In genomic region chr4:135509515-135509914, GRCm38 (mm10) we compare ENCODE assay signal across 22 mouse cellular contexts. TPM values are rescaled to one million over a fixed set of nuclear protein-coding genes. Genes with fewer than 3 reads are reported as not detected.
DNase-seq lines count a peak whose midpoint lies in the region; ATAC-seq lines count a peak whose summit lies in the region.
"Had no signal": no experiment of that assay in that cellular context is flagged by ENCODE, and none has a peak within 500 bp of the region (broad histone marks: within the 10 kb centered on the region; RNA-seq: fewer than 3 reads in every experiment).

No protein-coding gene starts in this region.

- H3K9me3 ChIP-seq in limb, embryonic 13.5 days: no peaks in the 10 kb centered on the region
- no peaks in the 10 kb centered on the region for H3K9me3 ChIP-seq in limb, embryonic 10.5 days (replicated peaks)
- no peaks in the 10 kb centered on the region for H3K9me3 ChIP-seq in embryonic facial prominence, embryonic 14.5 days (ENCODE audit: control insufficient read depth, low read length)
- H3K9me3 ChIP-seq in forebrain, embryonic 14.5 days (replicated peaks; ENCODE audit: control insufficient read depth, low read length): no peaks in the 10 kb centered on the region
- H3K9me3 ChIP-seq: heart, embryonic 12.5 days; hindbrain, embryonic 13.5 days; liver, embryonic 12.5 days had no signal

- DNase-seq in limb, embryonic 10.5 days (ENCODE audit: low spot score): no peak
- peak; percentile 55 for DNase-seq in ES-CJ7 (ENCODE audit: low read depth, low spot score)
- DNase-seq in ZHBTc4 (ENCODE audit: low read depth, low spot score): peak; percentile 54
- DNase-seq in embryonic facial prominence, embryonic 14.5 days (ENCODE audit: low spot score): peak; percentile 26
- no peak for DNase-seq in forebrain, embryonic 14.5 days (ENCODE audit: low spot score)
- DNase-seq: cerebellum, adult 2 months; cerebellum, postnatal 36 days; gastrocnemius, adult 2 months; heart, postnatal 14 days; kidney, adult 2 months; kidney, postnatal 36 days; lung, adult 2 months; lung, postnatal 36 days; thymus, adult 18-20 months; thymus, postnatal 4 days had no signal

- no peak for ATAC-seq in limb, embryonic 13.5 days (ENCODE audit: low FRiP score, low read depth)
- no peak for ATAC-seq in embryonic facial prominence, embryonic 14.5 days (ENCODE audit: low read depth)
- ATAC-seq in megakaryocyte, adult 5-6 weeks (ENCODE audit: poor library complexity, severe bottlenecking): no peak
- no peak for ATAC-seq in forebrain, embryonic 14.5 days
- ATAC-seq: inflammation-experienced regulatory T-cells, adult 6 months; liver, embryonic 12.5 days had no signal

- no peak overlapping the region for H3K27ac ChIP-seq in limb, embryonic 13.5 days
- H3K27ac ChIP-seq in limb, embryonic 10.5 days: no peak overlapping the region
- H3K27ac ChIP-seq in embryonic facial prominence, embryonic 14.5 days (replicated peaks; ENCODE audit: low read depth, low read length): no peak overlapping the region
- no peak overlapping the region for H3K27ac ChIP-seq in forebrain, embryonic 14.5 days (ENCODE audit: low read depth, low read length)
- H3K27ac ChIP-seq: gastrocnemius, adult 2 months; hindbrain, embryonic 13.5 days; liver, embryonic 12.5 days had no signal

- H3K4me1 ChIP-seq in limb, embryonic 13.5 days: peaks cover 10% of the 10 kb centered on the region
- H3K4me1 ChIP-seq in limb, embryonic 10.5 days: peaks cover 15% of the 10 kb centered on the region
- H3K4me1 ChIP-seq in embryonic facial prominence, embryonic 14.5 days (ENCODE audit: control insufficient read depth, insufficient read depth, low read length): peaks cover 2% of the 10 kb centered on the region; the same call in 1 of the 2 replicates
- 0 out of 2 replicates have a peak, but pooled peaks cover 3% of the 10 kb centered on the region for H3K4me1 ChIP-seq in forebrain, embryonic 14.5 days (ENCODE audit: control insufficient read depth, insufficient read depth, low read length)

- 58% methylated on average over 12 of the region's 12 CpGs for WGBS in limb, embryonic 13.5 days
- WGBS in limb, embryonic 10.5 days: 59% methylated on average over 12 of the region's 12 CpGs
- 50% methylated on average over 12 of the region's 12 CpGs for WGBS in embryonic facial prominence, embryonic 14.5 days
- 70% methylated on average over 12 of the region's 12 CpGs for WGBS in forebrain, embryonic 14.5 days

- H3K4me2 ChIP-seq in limb, embryonic 13.5 days (replicated peaks): no peak overlapping the region
- H3K4me2 ChIP-seq in embryonic facial prominence, embryonic 14.5 days (ENCODE audit: low read depth, low read length): no peak overlapping the region
- no peak overlapping the region for H3K4me2 ChIP-seq in forebrain, embryonic 14.5 days (ENCODE audit: low read length)

- no peaks in the 10 kb centered on the region for H3K27me3 ChIP-seq in limb, embryonic 13.5 days
- H3K27me3 ChIP-seq in limb, embryonic 10.5 days (ENCODE audit: low read depth, poor library complexity, severe bottlenecking): peaks cover 29% of the 10 kb centered on the region
- H3K27me3 ChIP-seq in embryonic facial prominence, embryonic 14.5 days (replicated peaks; ENCODE audit: control insufficient read depth, insufficient read depth, low read length): no peaks in the 10 kb centered on the region
- H3K27me3 ChIP-seq in forebrain, embryonic 14.5 days (replicated peaks; ENCODE audit: control insufficient read depth, insufficient read depth, low read length): no peaks in the 10 kb centered on the region
- H3K27me3 ChIP-seq: hindbrain, embryonic 13.5 days had no signal

- H3K4me3 ChIP-seq in limb, embryonic 13.5 days: no peak overlapping the region
- no peak overlapping the region for H3K4me3 ChIP-seq in limb, embryonic 10.5 days
- no peak overlapping the region for H3K4me3 ChIP-seq in embryonic facial prominence, embryonic 14.5 days (ENCODE audit: low read depth, low read length)
- no peak overlapping the region for H3K4me3 ChIP-seq in forebrain, embryonic 14.5 days (ENCODE audit: low read depth, low read length)
- H3K4me3 ChIP-seq: gastrocnemius, adult 2 months; heart, embryonic 12.5 days; liver, embryonic 12.5 days had no signal

- H3K36me3 ChIP-seq in limb, embryonic 13.5 days: no peaks in the 10 kb centered on the region
- H3K36me3 ChIP-seq in limb, embryonic 10.5 days: no peaks in the 10 kb centered on the region
- no peaks in the 10 kb centered on the region for H3K36me3 ChIP-seq in embryonic facial prominence, embryonic 14.5 days (ENCODE audit: control insufficient read depth, insufficient read depth, low read length)
- no peaks in the 10 kb centered on the region for H3K36me3 ChIP-seq in forebrain, embryonic 14.5 days (ENCODE audit: control insufficient read depth, insufficient read depth, low read length)
- H3K36me3 ChIP-seq: heart, embryonic 12.5 days; hindbrain, embryonic 13.5 days; liver, embryonic 12.5 days had no signal

- peak overlapping the region; percentile 39 for H3K9ac ChIP-seq in limb, embryonic 13.5 days
- no peak overlapping the region for H3K9ac ChIP-seq in embryonic facial prominence, embryonic 14.5 days (ENCODE audit: low read depth, low read length)
- no peak overlapping the region for H3K9ac ChIP-seq in forebrain, embryonic 14.5 days (ENCODE audit: low read length)
- H3K9ac ChIP-seq: liver, embryonic 12.5 days had no signal

RNA-seq across cellular contexts. Expression of gene Nipal3, which starts 14.7 kb away (rescaled TPM):
- polyA plus RNA-seq in limb, embryonic 13.5 days (2015; fragmentation: Nextera tagmentation; extraction: Ambion mirVana): 2.8 and 3.1 TPM in 2 replicates
- 1.7 and 2.2 TPM in 2 replicates for polyA plus RNA-seq in limb, embryonic 10.5 days (2016; fragmentation: Nextera tagmentation; extraction: Ambion mirVana)
- polyA plus RNA-seq in embryonic facial prominence, embryonic 14.5 days (2014; fragmentation: Nextera tagmentation; extraction: Ambion mirVana): 2.9 and 3.0 TPM in 2 replicates
- 7.1 and 7.7 TPM in 2 replicates for total RNA-seq in megakaryocyte, adult 5-6 weeks (2015)
- total RNA-seq in megakaryocyte, adult 5-6 weeks (2017): 31.8 and 36.0 TPM in 2 replicates
- polyA plus RNA-seq in forebrain, embryonic 14.5 days (2014; fragmentation: Nextera tagmentation; extraction: Ambion mirVana): 5.3 and 6.4 TPM in 2 replicates

RNA-seq across cellular contexts. Expression of gene Stpg1, which starts 14.9 kb away (rescaled TPM):
- polyA plus RNA-seq in limb, embryonic 13.5 days (2015; fragmentation: Nextera tagmentation; extraction: Ambion mirVana): not detected in 2 replicates
- 0.11 TPM in 1 of 2 replicates, not detected in the other for polyA plus RNA-seq in limb, embryonic 10.5 days (2016; fragmentation: Nextera tagmentation; extraction: Ambion mirVana)
- polyA plus RNA-seq in embryonic facial prominence, embryonic 14.5 days (2014; fragmentation: Nextera tagmentation; extraction: Ambion mirVana): 0.65 TPM in 1 of 2 replicates, not detected in the other
- total RNA-seq in megakaryocyte, adult 5-6 weeks (2015): not detected in 2 replicates
- total RNA-seq in megakaryocyte, adult 5-6 weeks (2017): 0.18 TPM in 1 of 2 replicates, not detected in the other
- polyA plus RNA-seq in forebrain, embryonic 14.5 days (2014; fragmentation: Nextera tagmentation; extraction: Ambion mirVana): 0.19 TPM in 2 replicates
- total RNA-seq: gastrocnemius, adult 2 months; MEL had no signal
- polyA plus RNA-seq: liver, embryonic 12.5 days had no signal

Comparison
In these comparisons a context has a peak if more than half of its experiments do, and no peak if none do; other contexts are left out.
1. DNase-seq: peak in ES-CJ7 (single experiment), ZHBTc4 (single experiment) and embryonic facial prominence, embryonic 14.5 days (single experiment); none in limb, embryonic 10.5 days (single experiment) and forebrain, embryonic 14.5 days (single experiment).